Mouse (Mus musculus): Measurements from ENCODE around the gene Ikzf3.

GRCm38 (mm10) chr11:98512881-98513280 is 33.0 kb downstream of the Ikzf3 start:
- no peak for TF ChIP-seq CTCF (IDR thresholded peaks at IDR 0.05; ENCODE audit: low read depth, low read length)
- no peak for TF ChIP-seq POLR2A (IDR thresholded peaks at IDR 0.05; ENCODE audit: extremely low read depth, insufficient read depth, low read length)
